Mouse (Mus musculus): ENCODE results near the gene Arhgdib.

Gene Arhgdib

GRCm38 (mm10) chr6:136950171-136950570 is 8.5 kb upstream of the Arhgdib start:
- no peak for DNase-seq (ENCODE audit: low spot score in 2 of 2)

- DNase-seq (ENCODE audit: low spot score in 2 of 2) = no peak
Observed at GRCm38 (mm10) chr6:136947716-136948115, 6.0 kb upstream of the Arhgdib start.

DNA sequence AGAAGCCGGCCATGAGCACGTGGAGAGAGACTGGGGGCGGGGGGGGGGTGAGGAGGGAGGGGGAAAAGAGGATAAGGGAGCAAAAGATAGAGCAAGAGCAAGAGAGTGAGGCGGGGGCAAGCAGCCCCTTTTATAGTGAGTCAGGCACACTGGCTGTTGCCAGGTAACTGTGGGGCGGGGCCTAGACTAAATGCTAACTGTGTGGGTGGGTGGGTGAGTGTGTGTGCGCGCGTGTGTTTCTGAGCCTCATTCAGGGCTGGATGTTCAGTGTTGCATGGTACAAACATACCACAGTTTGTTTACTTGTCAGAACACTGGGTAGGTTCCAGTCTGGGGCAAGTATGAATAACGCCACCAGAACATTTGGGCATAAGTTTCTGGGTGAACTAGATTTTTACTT is 5.2 kb upstream of the Arhgdib start:
- peak in 1 of 2 experiments; percentile 32 for DNase-seq (ENCODE audit: low spot score in 2 of 2)

DNA sequence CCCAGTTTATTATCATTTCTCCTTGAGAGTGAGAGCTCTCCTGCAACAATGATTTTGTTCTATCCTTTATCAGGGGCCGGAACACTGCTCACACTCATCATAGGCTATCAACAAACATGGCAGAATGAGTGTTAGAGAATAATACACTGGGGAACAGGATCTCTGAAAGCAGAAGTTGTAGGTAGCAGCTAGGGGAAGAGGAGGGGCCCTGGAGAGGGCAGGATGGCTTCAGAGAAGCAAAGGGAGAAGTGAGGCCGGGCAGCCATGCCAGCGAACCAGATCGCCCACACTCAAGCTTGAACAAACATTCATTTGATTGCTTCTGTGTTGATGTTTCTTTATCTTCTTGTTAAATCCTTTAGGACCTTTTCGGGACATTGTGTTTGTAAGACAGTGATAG is 4.5 kb upstream of the Arhgdib start:
- DNase-seq (ENCODE audit: low spot score in 2 of 2) = no peak

DNA sequence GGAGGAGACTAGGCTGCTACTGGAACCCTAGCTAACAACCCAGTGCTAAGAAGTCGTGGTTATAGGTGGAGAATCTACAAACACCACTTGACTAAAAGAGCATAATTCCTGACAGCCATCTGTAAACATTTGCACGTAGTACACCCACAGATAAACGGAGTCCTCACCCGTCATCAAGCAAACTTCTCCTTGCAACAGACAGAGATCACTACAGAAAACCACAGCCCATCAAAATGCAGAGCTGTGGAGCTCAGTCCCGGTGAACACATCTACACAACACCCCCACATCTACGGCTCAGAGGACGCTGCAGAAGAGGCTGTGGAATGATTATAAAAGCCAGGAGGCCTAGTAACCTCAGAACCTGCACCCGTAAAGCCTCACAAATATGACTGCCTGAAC is 2.8 kb upstream of the Arhgdib start:
- no peak for DNase-seq (ENCODE audit: low spot score in 2 of 2)

DNA sequence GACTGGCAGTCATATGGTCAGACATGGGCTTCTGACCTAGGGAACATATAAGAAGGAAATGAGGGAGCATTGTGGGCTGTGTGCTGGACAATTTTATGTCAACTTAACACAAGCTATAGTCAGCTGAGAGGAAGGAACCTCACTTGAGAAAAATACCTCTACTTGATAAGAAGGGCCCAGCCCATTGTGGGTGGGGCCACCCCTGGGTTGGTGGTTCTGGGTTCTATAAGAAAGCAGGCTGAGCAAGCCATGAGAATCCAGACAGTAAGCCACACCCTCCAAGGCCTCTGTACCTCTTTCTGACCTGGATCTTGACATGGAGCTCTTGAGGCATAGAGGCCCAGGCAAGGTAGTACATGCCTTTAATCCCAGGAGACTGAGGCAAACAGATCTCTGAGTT is 1.7 kb upstream of the Arhgdib start:
- no peak for DNase-seq (ENCODE audit: low spot score in 2 of 2)

DNA sequence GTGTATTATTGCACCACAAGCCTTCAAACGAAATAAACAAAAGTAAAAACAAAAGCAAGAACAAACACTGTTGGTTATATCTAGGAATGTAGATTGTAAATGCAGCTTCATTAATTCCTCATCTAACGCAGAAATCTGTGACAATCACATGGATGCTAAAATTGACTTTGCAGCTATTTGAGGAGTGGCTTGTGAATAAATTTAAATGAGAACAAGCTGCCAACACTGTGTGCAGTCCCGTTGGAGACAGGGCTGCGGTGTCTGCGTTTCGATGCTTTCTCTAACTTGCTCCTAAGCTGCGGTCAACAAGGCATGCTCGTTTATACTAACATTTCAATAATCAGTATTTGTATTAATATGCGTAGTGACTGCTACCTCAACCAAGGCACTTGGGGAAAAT is 581 bp upstream of the Arhgdib start:
- no peak for DNase-seq (ENCODE audit: low spot score in 2 of 2)

- no peak for DNase-seq (ENCODE audit: low spot score in 2 of 2)
Observed at GRCm38 (mm10) chr6:136940188-136940960, 1.3 kb downstream of the Arhgdib start.

DNA sequence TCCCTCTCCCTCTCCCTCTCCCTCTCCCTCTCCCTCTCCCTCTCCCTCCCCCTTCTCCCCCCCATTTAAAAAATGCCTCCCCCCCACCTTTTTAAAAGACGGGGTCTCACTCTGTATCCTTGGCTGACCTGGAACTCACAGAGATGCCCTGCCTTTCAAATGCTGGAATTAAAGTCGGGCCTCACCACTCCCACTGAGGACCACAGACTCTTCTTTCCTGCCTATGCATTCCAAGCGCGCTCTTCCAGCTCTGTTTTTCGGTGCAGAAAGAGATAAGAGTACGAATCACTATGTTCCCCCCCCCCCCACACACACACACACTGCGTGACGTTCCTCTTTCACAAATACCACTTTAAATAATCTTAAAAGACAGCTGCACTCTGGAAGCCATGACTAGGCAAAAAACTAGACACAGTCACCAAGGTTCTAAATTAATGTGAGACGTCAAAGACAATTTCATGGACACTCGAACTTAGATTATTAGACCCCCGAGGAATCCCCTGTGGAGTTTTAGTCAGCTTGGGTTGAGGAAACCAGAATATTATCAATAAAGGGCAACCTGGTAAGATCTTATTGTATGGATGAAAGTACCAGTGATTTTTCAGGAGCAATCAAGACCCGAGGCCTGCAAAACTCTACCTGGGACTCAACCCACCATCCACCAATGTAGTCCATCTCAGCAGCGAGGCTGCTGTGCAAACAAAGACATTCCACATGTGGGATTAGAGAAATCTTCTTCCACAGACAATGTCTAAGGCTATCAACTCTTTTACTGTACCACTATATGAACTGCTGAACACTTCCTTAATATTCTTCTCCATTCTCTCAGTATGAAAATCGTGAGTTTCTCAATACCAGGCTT is 2.1 kb downstream of the Arhgdib start:
- DNase-seq (ENCODE audit: low spot score in 2 of 2) = no peak

DNA sequence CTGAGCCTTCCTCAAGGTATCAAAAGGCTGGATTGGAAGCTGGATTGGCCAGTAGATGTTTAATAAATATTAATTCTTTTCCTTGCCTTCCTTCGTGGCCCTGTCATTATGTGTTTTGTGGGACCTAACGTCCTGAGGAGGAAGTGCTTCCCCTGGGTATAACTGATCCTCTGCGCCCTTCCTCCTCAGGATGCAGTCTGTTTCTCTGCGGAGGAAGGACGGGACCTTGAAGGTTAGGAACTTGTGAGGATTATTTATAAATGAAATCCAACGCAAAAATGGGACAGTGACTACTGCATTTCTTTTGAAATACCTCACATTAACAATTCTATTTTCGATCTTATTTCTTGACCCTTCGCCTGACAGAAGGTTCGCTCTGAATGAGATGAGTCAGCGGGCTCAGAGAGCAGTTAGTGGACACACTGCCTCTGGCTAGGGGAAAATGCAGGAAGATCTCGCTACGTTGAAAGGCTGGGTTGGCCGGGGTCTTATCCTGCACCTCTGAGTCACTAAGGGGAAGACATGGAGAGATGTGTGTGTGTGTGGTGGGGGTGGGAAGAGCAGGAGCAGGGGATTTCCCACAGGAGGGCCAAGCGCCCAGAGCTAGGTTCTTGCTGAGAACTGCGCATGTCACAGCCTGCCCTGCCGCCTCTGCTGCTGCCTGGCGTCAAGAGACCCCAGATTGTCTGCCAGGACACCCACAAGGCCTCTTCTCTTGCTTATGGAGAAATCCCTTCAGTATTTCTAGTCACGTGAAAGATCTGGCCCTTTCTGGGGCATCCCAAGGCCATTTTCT is 3.2 kb downstream of the Arhgdib start:
- DNase-seq (ENCODE audit: low spot score in 2 of 2) = no peak

GRCm38 (mm10) chr6:136937117-136937516 is 4.6 kb downstream of the Arhgdib start:
- no peak for DNase-seq (ENCODE audit: low spot score in 2 of 2)

GRCm38 (mm10) chr6:136936361-136936760 is 5.3 kb downstream of the Arhgdib start:
- DNase-seq (ENCODE audit: low spot score in 2 of 2) = no peak

DNA sequence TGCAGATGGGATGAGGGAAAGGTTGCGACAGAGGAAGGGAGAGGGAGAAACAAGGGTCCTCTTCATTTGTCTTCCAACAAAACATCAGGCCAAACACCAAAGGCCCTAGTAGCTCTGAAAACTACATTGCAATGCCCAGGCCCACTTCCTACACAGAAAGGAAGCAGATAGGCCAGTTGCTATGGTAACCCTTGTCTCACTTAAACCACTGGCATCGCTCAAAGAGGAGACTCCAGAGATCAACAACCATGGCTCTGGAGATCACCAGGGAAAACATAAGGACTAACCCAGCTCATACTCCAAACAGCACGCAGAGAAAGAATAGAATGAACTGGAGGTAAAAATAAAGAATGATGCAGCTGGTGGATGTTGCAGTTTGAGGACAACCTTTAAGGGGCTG is 6.5 kb downstream of the Arhgdib start:
- DNase-seq (ENCODE audit: low spot score in 2 of 2) = no peak

DNA sequence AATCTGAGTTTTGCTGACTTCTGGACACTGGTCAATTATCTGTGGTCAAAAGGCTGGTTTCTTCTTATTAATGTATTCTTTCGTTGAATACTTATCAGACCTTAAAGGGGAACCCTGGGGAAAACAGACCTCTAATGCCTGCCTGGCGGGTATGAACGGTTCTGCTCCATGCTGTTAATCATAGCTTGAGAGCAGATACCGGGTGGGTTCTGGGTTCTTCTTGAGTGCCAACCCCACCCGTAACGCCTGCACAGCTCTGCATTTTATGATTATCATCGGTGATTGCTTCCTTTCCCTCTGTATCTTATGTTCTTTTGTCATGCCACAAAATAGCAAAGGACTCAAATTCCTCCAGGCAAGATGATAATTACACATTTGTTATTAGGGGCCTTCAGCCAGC is 7.6 kb downstream of the Arhgdib start:
- no peak for DNase-seq (ENCODE audit: low spot score in 2 of 2)

GRCm38 (mm10) chr6:136931246-136931645 is 10.5 kb downstream of the Arhgdib start:
- DNase-seq (ENCODE audit: low spot score in 2 of 2) = no peak

DNA sequence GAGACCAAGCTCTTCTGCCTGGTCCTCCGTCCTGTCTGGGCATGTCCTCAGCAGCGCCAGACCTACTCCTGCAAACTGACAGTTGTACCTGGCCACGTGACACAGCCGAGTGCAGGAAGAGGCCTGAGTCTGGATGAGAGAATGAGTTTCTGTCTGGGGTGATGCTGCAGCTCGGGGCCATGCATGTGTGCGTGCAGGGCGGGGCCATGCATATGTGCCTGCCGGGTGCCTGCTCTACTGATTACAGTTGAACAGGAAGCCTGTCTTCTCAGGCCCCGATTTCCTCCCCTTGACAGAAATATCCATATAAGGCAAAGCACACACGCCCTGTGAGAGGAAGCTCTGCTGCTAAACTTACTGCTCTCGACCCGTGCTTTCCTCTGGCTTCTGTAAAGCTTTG is 11.0 kb downstream of the Arhgdib start:
- DNase-seq (ENCODE audit: low spot score in 2 of 2) = no peak

- no peak for DNase-seq (ENCODE audit: low spot score in 2 of 2)
Observed at GRCm38 (mm10) chr6:136927626-136928025, 14.1 kb downstream of the Arhgdib start.

DNA sequence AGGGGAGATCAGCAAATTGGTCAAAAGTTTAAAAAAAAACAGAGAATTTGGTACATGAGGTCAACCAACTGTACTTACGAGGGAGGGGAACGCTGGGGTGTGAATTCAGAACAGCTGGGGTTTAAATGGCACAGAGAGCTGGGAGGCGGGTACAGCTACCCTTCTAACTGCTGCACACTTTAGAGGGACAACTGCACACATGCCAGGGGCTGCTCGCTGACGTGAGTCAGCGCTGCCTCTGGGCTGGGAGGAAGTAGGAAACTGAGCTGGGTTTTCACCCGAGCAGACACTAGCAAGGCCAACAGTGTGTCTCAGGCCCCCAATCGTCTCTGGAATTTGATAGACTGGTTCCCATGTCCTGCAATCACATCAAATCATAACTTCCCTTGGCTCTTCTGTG is 16.6 kb downstream of the Arhgdib start:
- DNase-seq (ENCODE audit: low spot score in 2 of 2) = no peak

- no peak for DNase-seq (ENCODE audit: low spot score in 2 of 2)
Observed at GRCm38 (mm10) chr6:136923532-136923931, 18.2 kb downstream of the Arhgdib start, which contains the start of gene Pde6h. Pde6h (plus strand) TSS chr6:136923832.

- DNase-seq (ENCODE audit: low spot score in 2 of 2) = no peak
Observed at GRCm38 (mm10) chr6:136922871-136923270, 18.8 kb downstream of the Arhgdib start.

DNA sequence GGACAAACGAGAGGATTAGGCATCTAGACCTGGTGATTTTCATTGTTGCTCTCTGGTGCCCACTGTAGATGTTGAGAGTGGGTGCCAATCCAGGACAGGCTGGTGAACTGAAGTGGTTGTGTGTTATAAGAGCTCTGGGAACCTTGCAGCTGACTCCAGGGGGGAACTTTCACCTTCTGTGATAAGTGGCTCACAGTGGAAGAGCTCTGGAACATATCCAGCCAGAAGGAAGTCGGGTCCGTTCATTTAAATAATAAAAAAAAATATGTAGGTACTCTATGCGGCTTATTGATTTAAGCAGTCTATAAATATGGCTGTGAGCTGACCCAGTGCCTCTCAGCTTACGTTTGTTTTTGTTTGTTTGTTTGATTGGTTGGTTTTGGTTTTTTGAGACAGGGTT is 19.6 kb downstream of the Arhgdib start, which contains the start of gene Erp27:
Gene Erp27, minus strand, starts transcription at position 101 of the 400 bp plus-strand sequence.
- no peak for DNase-seq (ENCODE audit: low spot score in 2 of 2)

DNA sequence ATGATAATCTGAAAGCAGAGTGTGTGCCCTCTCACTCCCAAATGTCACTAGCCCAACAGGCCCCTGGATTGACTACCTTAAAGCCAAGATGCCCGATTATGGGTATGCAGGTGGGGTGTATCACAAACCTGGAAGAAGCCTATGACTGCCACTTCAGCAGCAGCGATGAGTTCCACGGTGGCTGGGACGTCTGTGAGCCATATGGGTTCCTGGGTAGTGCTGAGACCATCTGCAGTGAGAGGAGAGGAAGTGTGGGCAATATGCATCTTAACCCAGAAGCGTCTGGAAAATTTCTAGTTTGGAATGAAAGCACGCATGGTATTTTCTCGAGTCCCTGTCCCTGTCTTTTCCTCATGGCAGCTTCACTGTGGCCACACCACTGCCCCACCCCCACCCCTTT is 20.1 kb downstream of the Arhgdib start:
- DNase-seq (ENCODE audit: low spot score in 2 of 2) = peak in 1 of 2 experiments; percentile 22

All from right cerebral cortex, postnatal 36 days (tissue).